Mouse (Mus musculus) cerebellum, adult 2 months (tissue): ENCODE data around the gene Ssr1. TPM values are rescaled to one million over a fixed set of nuclear protein-coding genes. Genes with fewer than 3 reads are reported as not detected.

Experiments
- DNase-seq, 2 experiments: peaks; one replicate each; pipeline ENCODE4 v3.0.0; 2021
- H3K27ac ChIP-seq: fragments of 200-500 bp; 2 replicates; pipeline ENCODE4 v1.5.1; 2012; ENCODE audit warnings: low read length, control low read depth, inconsistent platforms; ENCODE audit not compliant: insufficient read depth
- H3K27me3 ChIP-seq: fragments of 200-500 bp; 2 replicates; pipeline ENCODE4 v1.6.1; 2012; ENCODE audit warnings: inconsistent platforms, mild to moderate bottlenecking, low read length, moderate library complexity; ENCODE audit not compliant: control insufficient read depth, insufficient read depth
- H3K4me1 ChIP-seq: fragments of 200-500 bp; 2 replicates; pipeline ENCODE4 v1.6.1; 2011; ENCODE audit warnings: low read length; ENCODE audit not compliant: control insufficient read depth, insufficient read depth
- H3K4me3 ChIP-seq: fragments of 200-500 bp; replicated peaks from 2 replicates; pipeline ENCODE3; 2011; ENCODE audit warnings: mild to moderate bottlenecking, low read depth, low read length, control low read depth; ENCODE audit not compliant: insufficient read depth
- CTCF ChIP-seq: fragments of 200-500 bp; IDR thresholded peaks from 2 replicates; pipeline ENCODE4 v1.5.1; 2011; ENCODE audit warnings: low read depth, mild to moderate bottlenecking, control low read depth, low read length, moderate library complexity, borderline replicate concordance; ENCODE audit not compliant: insufficient read depth
- POLR2A ChIP-seq: fragments of 200-500 bp; IDR thresholded peaks from 2 replicates; pipeline ENCODE4 v1.6.1; 2011; ENCODE audit warnings: low read length, control low read depth, borderline replicate concordance; ENCODE audit not compliant: insufficient read depth
- WGBS: fragments of 180-500 bp; shearing (Covaris S2); methylation state at CpG from one replicate; pipeline ENCODE4 v1.1.7; 2018; 5-methylcytosine and 5-hydroxymethylcytosine counted together
- polyA plus RNA-seq: library from polyadenylated mRNA; depleted of rRNA; stranded (reverse); fragments of >200 nt; gene quantifications from 2 replicates; pipeline ENCODE4 v1.2.3, GENCODE M21; 2012

Gene Ssr1
- polyA plus RNA-seq, 1 experiment, result 29.7 TPM

DNA sequence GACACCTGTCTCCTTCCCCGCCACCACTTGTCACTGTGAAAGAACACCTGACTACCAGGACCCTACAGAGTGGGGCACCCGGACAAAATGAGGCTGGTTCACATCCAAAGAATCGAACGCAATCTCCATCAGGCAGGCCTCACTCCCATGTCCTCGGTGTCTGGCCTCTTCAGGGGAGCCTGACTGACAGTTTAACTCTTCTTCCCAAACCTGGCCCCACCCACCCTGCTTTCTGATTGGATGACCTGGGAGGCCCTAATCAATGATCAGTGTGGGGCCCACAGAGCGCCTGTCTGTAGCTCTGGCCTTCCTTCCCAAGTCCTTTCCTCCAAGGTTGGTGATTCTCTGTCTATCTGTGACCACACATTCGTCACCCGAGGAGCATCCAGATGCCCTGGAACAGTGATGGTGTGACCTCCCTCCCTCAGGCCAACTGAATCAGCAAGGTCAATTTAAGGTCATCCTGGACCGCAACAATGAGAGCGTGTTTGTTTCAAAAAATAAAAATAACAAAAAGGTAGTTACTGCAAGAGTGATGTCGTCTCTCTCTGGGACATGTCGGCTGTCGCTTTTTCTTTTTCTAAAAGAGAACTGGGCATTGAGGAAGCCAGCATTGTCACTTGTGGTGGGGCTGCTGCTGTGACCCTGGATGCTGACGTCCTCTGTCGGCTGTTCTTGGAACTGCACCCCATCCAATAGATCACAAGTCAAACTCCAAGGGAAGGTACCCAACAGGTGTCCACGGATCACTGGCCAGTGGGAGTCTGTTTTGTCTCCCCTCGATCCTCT is 28.7 kb downstream of the Ssr1 start:
- Histone ChIP-seq H3K27ac (no peak overlapping the region), H3K27me3 (no peaks in the 10 kb centered on the region), H3K4me1 (peaks cover 4% of the 10 kb centered on the region; the same call in 1 of the 2 replicates), H3K4me3 (no peak overlapping the region)
- DNase-seq, result no peak
- 55% methylated on average over 17 of the region's 17 CpGs for WGBS
- TF ChIP-seq CTCF, result 0 out of 2 replicates have a peak, but pooled peaks have one; percentile 0
- no peak for TF ChIP-seq POLR2A

GRCm38 (mm10) chr13:37964128-37965087 is 29.6 kb downstream of the Ssr1 start:
- Histone ChIP-seq H3K27me3 (no peaks in the 10 kb centered on the region), H3K4me1 (peaks cover 4% of the 10 kb centered on the region; the same call in 1 of the 2 replicates), H3K27ac (no peak overlapping the region), H3K4me3 (peak overlapping the region; percentile 3)
- DNase-seq, result no peak
- TF ChIP-seq POLR2A (no peak), CTCF (no peak)
- 29% methylated on average over 20 of the region's 20 CpGs for WGBS

DNA sequence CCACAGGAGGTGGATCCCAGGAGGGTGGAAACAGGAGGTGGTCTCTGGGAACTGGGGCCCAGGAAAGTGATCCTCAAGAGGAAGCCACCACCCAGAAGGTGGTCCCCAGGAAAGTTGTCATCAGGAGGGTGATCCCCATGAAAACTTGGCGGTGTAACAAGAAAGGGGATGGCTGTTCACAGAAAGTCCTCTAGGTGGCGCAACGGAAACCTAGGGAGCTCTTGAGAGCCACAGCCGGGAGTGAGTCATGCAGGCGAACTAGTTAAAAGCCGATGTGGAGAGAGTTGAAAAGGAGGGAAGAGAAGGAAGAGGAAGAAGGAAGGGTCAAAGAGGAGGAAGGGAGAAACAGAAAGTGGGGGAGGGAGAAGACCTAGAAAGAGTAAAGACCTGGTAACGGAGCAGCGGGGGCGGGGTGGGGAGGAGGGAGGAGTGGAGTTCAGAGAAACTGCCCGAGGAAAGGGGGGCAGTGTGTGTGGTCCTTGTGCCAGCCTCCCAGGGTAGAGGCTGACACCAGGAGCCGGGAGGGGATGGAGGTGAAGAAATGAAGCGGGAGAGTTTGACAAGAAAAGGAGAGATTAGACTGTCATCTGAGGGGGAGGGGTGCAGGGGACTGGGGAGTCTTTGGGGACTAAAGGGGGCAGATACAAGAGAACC is 30.5 kb downstream of the Ssr1 start:
- TF ChIP-seq CTCF (peak; percentile 59), POLR2A (no peak)
- WGBS, result 4% methylated on average over 12 of the region's 12 CpGs
- H3K27ac ChIP-seq, result no peak overlapping the region
- H3K4me3 ChIP-seq, result peak overlapping the region; percentile 25
- DNase-seq, result peak; percentile 60 to 62
- H3K27me3 ChIP-seq, result no peaks in the 10 kb centered on the region
- H3K4me1 ChIP-seq, result peaks cover 4% of the 10 kb centered on the region; the same call in 1 of the 2 replicates

- no peak for TF ChIP-seq POLR2A
- no peak for TF ChIP-seq CTCF
- no peak overlapping the region for H3K27ac ChIP-seq
- H3K4me3 ChIP-seq, result no peak overlapping the region
- DNase-seq, result no peak
- H3K4me1 ChIP-seq, result peaks cover 4% of the 10 kb centered on the region; the same call in 1 of the 2 replicates
- 88% methylated on average over 9 of the region's 9 CpGs for WGBS
- H3K27me3 ChIP-seq, result no peaks in the 10 kb centered on the region
Measured at GRCm38 (mm10) chr13:37962541-37962940, 31.5 kb downstream of the Ssr1 start.

GRCm38 (mm10) chr13:37959936-37960335 is 34.1 kb downstream of the Ssr1 start:
- Histone ChIP-seq H3K27me3 (no peaks in the 10 kb centered on the region), H3K4me1 (peaks cover 4% of the 10 kb centered on the region; the same call in 1 of the 2 replicates), H3K4me3 (no peak overlapping the region), H3K27ac (no peak overlapping the region)
- no peak for DNase-seq
- TF ChIP-seq POLR2A (no peak), CTCF (no peak)
- 91% methylated on average over 7 of the region's 7 CpGs for WGBS

- Histone ChIP-seq H3K27me3 (no peaks in the 10 kb centered on the region), H3K4me3 (no peak overlapping the region), H3K27ac (no peak overlapping the region), H3K4me1 (peaks cover 4% of the 10 kb centered on the region; the same call in 1 of the 2 replicates)
- TF ChIP-seq POLR2A (no peak), CTCF (no peak)
- whole genome bisulfite sequencing, result 70% methylated on average over 15 of the region's 15 CpGs
- no peak for DNase-seq
Measured at GRCm38 (mm10) chr13:37959239-37959907, 34.6 kb downstream of the Ssr1 start.

GRCm38 (mm10) chr13:37958498-37959238 is 35.3 kb downstream of the Ssr1 start:
- Histone ChIP-seq H3K27me3 (no peaks in the 10 kb centered on the region), H3K4me3 (no peak overlapping the region), H3K27ac (no peak overlapping the region), H3K4me1 (no peaks in the 10 kb centered on the region)
- no peak for DNase-seq
- no peak for TF ChIP-seq CTCF
- 84% methylated on average over 18 of the region's 18 CpGs for WGBS
